Mouse (Mus musculus) bone marrow macrophage, adult 2 months (primary cell): ENCODE data around the gene Grin2c.

Experiments used
- CTCF ChIP-seq: IDR thresholded peaks from 2 replicates; pipeline ENCODE4 v1.5.1; 2012; ENCODE audit warnings: low read depth, mild to moderate bottlenecking, low read length, moderate library complexity
- POLR2A ChIP-seq: IDR thresholded peaks from 2 replicates; pipeline ENCODE4 v1.6.1; 2012; ENCODE audit warnings: mild to moderate bottlenecking, low read depth, low read length, borderline replicate concordance

- TF ChIP-seq CTCF, result no peak
- no peak for TF ChIP-seq POLR2A
These were observed 47.8 kb downstream of the Grin2c start for GRCm38 (mm10) chr11:115219263-115219662.
